In the genomic region with DNA sequence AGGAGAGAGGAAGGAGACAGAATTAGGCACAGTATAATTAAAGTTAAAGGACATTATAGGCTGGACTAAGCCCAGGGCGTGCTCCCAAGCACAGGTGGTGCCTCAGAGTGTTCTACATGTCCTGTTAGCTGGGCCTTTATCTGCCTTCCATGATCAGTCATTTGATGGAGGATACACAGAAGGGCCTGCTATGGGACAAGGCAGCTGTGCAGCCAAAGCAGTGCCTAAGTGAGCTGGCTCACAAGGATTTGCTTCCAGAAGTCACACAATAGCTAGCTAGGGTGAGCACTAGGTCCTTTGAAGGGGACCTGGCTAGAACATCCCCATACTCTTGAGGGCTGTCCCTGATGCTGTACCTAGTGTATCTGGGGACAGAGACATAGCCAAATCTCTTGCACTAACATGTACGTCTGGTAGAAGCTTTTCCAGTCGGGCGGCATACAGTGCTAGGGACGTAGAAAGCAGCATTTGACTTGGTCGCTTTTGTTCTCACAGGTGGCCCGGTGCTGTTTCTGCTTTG, we compare ENCODE assay signal across 22 mouse cellular contexts.
"Had no signal": no experiment of that assay in that cellular context is flagged by ENCODE, and none has a peak within 500 bp of the region (broad histone marks: within the 10 kb centered on the region; RNA-seq: fewer than 3 reads in every experiment).

No protein-coding gene starts in this region.

- H3K4me3 ChIP-seq: intestine, embryonic 15.5 days; limb, embryonic 12.5 days; limb, embryonic 15.5 days; lung, embryonic 15.5 days; megakaryocyte, embryonic 14.5 days; midbrain, embryonic 10.5 days; midbrain, embryonic 15.5 days; stomach, embryonic 15.5 days had no signal

- H3K9me3 ChIP-seq: intestine, embryonic 15.5 days; limb, embryonic 12.5 days; limb, embryonic 15.5 days; lung, embryonic 15.5 days; megakaryocyte, embryonic 14.5 days; midbrain, embryonic 10.5 days; midbrain, embryonic 15.5 days; stomach, embryonic 15.5 days had no signal

- ATAC-seq: intestine, embryonic 15.5 days; midbrain, embryonic 15.5 days had no signal

- H3K4me2 ChIP-seq: intestine, embryonic 15.5 days; limb, embryonic 12.5 days; limb, embryonic 15.5 days; lung, embryonic 15.5 days; midbrain, embryonic 15.5 days; stomach, embryonic 15.5 days had no signal

- H3K27ac ChIP-seq: intestine, embryonic 15.5 days; limb, embryonic 12.5 days; limb, embryonic 15.5 days; liver, embryonic 14.5 days; lung, embryonic 15.5 days; midbrain, embryonic 10.5 days; midbrain, embryonic 15.5 days; stomach, embryonic 15.5 days had no signal

- H3K27me3 ChIP-seq: intestine, embryonic 15.5 days; limb, embryonic 12.5 days; limb, embryonic 15.5 days; lung, embryonic 15.5 days; megakaryocyte, embryonic 14.5 days; midbrain, embryonic 15.5 days; stomach, embryonic 15.5 days had no signal

- DNase-seq: kidney, adult 18-20 months; kidney, adult 9 months; kidney, postnatal 14 days; kidney, postnatal 4 days; left cerebral cortex, postnatal 4 days; lung, adult 18-20 months; lung, postnatal 10 days; lung, postnatal 36 days; retina, postnatal 1 day; right cerebral cortex, postnatal 25 days; spleen, adult 18-20 months; thymus, adult 18-20 months; thymus, postnatal 4 days had no signal

- H3K4me1 ChIP-seq: intestine, embryonic 15.5 days; midbrain, embryonic 15.5 days; stomach, embryonic 15.5 days had no signal

- H3K9ac ChIP-seq: intestine, embryonic 15.5 days; limb, embryonic 12.5 days; limb, embryonic 15.5 days; liver, embryonic 14.5 days; lung, embryonic 15.5 days; midbrain, embryonic 15.5 days; stomach, embryonic 15.5 days had no signal
